In the genomic region with DNA sequence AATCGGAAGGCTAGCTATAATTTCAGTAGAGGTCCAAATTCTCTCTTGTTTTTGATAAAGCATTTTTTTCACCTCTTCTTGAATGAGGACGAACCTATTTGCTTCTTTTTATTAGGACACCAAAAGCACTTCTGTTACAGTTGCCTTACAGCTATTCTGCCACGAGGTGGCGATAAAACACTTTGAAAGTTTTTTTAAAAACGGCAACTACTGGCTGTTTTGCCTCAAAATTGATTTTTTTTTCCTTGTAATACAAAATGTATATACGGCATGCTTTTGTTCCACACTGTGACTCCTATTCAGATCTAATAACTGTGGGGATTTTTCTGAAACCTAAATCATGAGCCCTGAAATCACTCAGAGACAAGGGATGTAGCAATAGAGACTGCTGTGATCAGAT, we compare ENCODE assay signal across 36 mouse cellular contexts. TPM values are rescaled to one million over a fixed set of nuclear protein-coding genes. Genes with fewer than 3 reads are reported as not detected.
DNase-seq lines count a peak whose midpoint lies in the region; ATAC-seq and TF ChIP-seq lines count a peak whose summit lies in the region.
"Not testable (repeated sequence)": the region's sequence is repeated elsewhere in the genome, so short reads cannot be mapped to it uniquely, and the experiment has no call there.
"Had no signal": no experiment of that assay in that cellular context is flagged by ENCODE, and none has a peak within 500 bp of the region (broad histone marks: within the 10 kb centered on the region; RNA-seq: fewer than 3 reads in every experiment).

No protein-coding gene starts in this region.

- CTCF ChIA-PET in Patski (lab: Charles Lee) = not testable (repeated sequence)

- WGBS in embryonic facial prominence, embryonic 11.5 days = 28% methylated on average over 6 of the region's 6 CpGs
- 22% methylated on average over 6 of the region's 6 CpGs for WGBS in heart, adult 2 months
- 33% methylated on average over 6 of the region's 6 CpGs for WGBS in limb, embryonic 14.5 days
- 32% methylated on average over 6 of the region's 6 CpGs for WGBS in midbrain, embryonic 11.5 days

- POLR2A ChIA-PET in Patski (lab: Charles Lee) = not testable (repeated sequence)

- ATAC-seq in Patski; embryonic facial prominence, embryonic 11.5 days (replicated peaks; ENCODE audit: insufficient number of reproducible peaks, low FRiP score, low TSS enrichment, low read depth); limb, embryonic 14.5 days (ENCODE audit: low FRiP score, low read depth); midbrain, embryonic 11.5 days (ENCODE audit: low FRiP score): not testable (repeated sequence)

- not testable (repeated sequence) for H3K79me2 ChIP-seq in heart, adult 2 months (replicated peaks; ENCODE audit: control insufficient read depth, insufficient read depth, low read length)

- not testable (repeated sequence) for TF ChIP-seq POLR2A in heart, adult 2 months (IDR thresholded peaks at IDR 0.05; ENCODE audit: insufficient read depth, low read depth, low read length); limb, embryonic 14.5 days (IDR thresholded peaks at IDR 0.05; ENCODE audit: borderline replicate concordance, extremely low read depth, insufficient read depth, insufficient read length)

- not testable (repeated sequence) for H3K36me3 ChIP-seq in embryonic facial prominence, embryonic 11.5 days (replicated peaks; ENCODE audit: control insufficient read depth, insufficient read depth, low read depth, low read length); heart, adult 2 months (ENCODE audit: control insufficient read depth, insufficient read depth, low read length); limb, embryonic 14.5 days (ENCODE audit: control insufficient read depth, insufficient read depth, low read length); midbrain, embryonic 11.5 days (ENCODE audit: control insufficient read depth, insufficient read depth, low read length)

- not testable (repeated sequence) for TF ChIP-seq EP300 in heart, adult 2 months (IDR thresholded peaks at IDR 0.05; ENCODE audit: insufficient read depth, low read depth, low read length)

- in situ Hi-C loops in Patski (cut with MboI; ENCODE audit: low pct_unique_long_range_greater_than_20kb) = not testable (repeated sequence)

- not testable (repeated sequence) for H3K27ac ChIP-seq in embryonic facial prominence, embryonic 11.5 days (replicated peaks; ENCODE audit: low read depth, low read length); heart, adult 2 months; limb, embryonic 14.5 days (replicated peaks; ENCODE audit: low read depth, low read length); midbrain, embryonic 11.5 days (ENCODE audit: low read depth, low read length)

- not testable (repeated sequence) for H3K4me1 ChIP-seq in embryonic facial prominence, embryonic 11.5 days (ENCODE audit: control insufficient read depth, insufficient read depth, low read length); heart, adult 2 months (ENCODE audit: control insufficient read depth, insufficient read depth, low read length); limb, embryonic 14.5 days (ENCODE audit: control insufficient read depth, insufficient read depth, low read length); midbrain, embryonic 11.5 days (ENCODE audit: control insufficient read depth, insufficient read depth, low read length)

- intact Hi-C loops in heart, adult 2 months (cut with DNase I) = not testable (repeated sequence)

- not testable (repeated sequence) for H3K27me3 ChIP-seq in Patski; embryonic facial prominence, embryonic 11.5 days (ENCODE audit: control insufficient read depth, insufficient read depth, low read length); heart, adult 2 months (ENCODE audit: control insufficient read depth, insufficient read depth, low read length); limb, embryonic 14.5 days (ENCODE audit: control insufficient read depth, insufficient read depth, low read length); midbrain, embryonic 11.5 days (ENCODE audit: control insufficient read depth, insufficient read depth, low read length)

- peak; percentile 9 for DNase-seq in 416B (ENCODE audit: low read depth)
- not testable (repeated sequence) for DNase-seq in Patski (ENCODE audit: low read depth, low spot score); heart, adult 2 months
- DNase-seq in embryonic facial prominence, embryonic 11.5 days (ENCODE audit: low spot score) = peak; percentile 25
- peak; percentile 4 for DNase-seq in kidney, postnatal 10 days
- DNase-seq in limb, embryonic 14.5 days (ENCODE audit: low spot score) = peak; percentile 17
- DNase-seq in midbrain, embryonic 11.5 days (ENCODE audit: low spot score, missing footprints) = peak; percentile 77
- peak; percentile 3 for DNase-seq in retina, postnatal 1 day

- H3K4me2 ChIP-seq in embryonic facial prominence, embryonic 11.5 days (ENCODE audit: low read depth, low read length); limb, embryonic 14.5 days (replicated peaks; ENCODE audit: low read depth, low read length, severe bottlenecking); midbrain, embryonic 11.5 days: not testable (repeated sequence)

- not testable (repeated sequence) for H3K4me3 ChIP-seq in embryonic facial prominence, embryonic 11.5 days (ENCODE audit: low read depth, low read length); heart, adult 2 months; limb, embryonic 14.5 days (replicated peaks; ENCODE audit: low read length); midbrain, embryonic 11.5 days (ENCODE audit: low read depth, low read length)

- not testable (repeated sequence) for H3K9ac ChIP-seq in embryonic facial prominence, embryonic 11.5 days (replicated peaks; ENCODE audit: low read length); heart, adult 2 months (ENCODE audit: low read depth, low read length); limb, embryonic 14.5 days (ENCODE audit: low read depth, low read length, severe bottlenecking); midbrain, embryonic 11.5 days (ENCODE audit: low read length)

- not testable (repeated sequence) for H3K9me3 ChIP-seq in embryonic facial prominence, embryonic 11.5 days (replicated peaks; ENCODE audit: control insufficient read depth, low read length); limb, embryonic 14.5 days (ENCODE audit: control insufficient read depth, low read length); midbrain, embryonic 11.5 days (ENCODE audit: control insufficient read depth, low read length)

- peak; percentile 25 for TF ChIP-seq CTCF in Patski (IDR thresholded peaks at IDR 0.05)
- TF ChIP-seq CTCF in heart, adult 2 months (IDR thresholded peaks at IDR 0.05) = peak; percentile 47

RNA-seq across cellular contexts. Expression of a gene that starts 11.2 kb away (rescaled TPM):
- polyA plus RNA-seq in Patski (2021) = not detected
- not detected in 2 replicates for polyA plus RNA-seq in embryonic facial prominence, embryonic 11.5 days (2014; fragmentation: Nextera tagmentation; extraction: Ambion mirVana)
- total RNA-seq in heart, adult 2 months (2021) = not detected
- not detected in 2 replicates for polyA plus RNA-seq in heart, adult 2 months (2012; rRNA removed)
- polyA plus RNA-seq in limb, embryonic 14.5 days (2012; rRNA removed) = not detected in 2 replicates
- polyA plus RNA-seq in limb, embryonic 14.5 days (2014; fragmentation: Nextera tagmentation; extraction: Ambion mirVana) = not detected in 2 replicates
- not detected in 2 replicates for polyA plus RNA-seq in midbrain, embryonic 11.5 days (2014; fragmentation: Nextera tagmentation; extraction: Ambion mirVana)
- total RNA-seq: adrenal gland, postnatal 25 days; gastrocnemius, adult 18-20 months; gastrocnemius, postnatal 4 days; heart, adult 8-10 months; heart, postnatal 10 days; hematopoietic stem cell, adult 5-6 weeks; layer of hippocampus, postnatal 10 days; left cerebral cortex, adult 18-20 months; left cerebral cortex, postnatal 36 days; megakaryocyte progenitor cell, adult 5-6 weeks had no signal
- polyA plus RNA-seq: CD4-positive, CD25-positive, alpha-beta regulatory T cell, adult 4 months; cortical plate, adult 2 months; embryonic facial prominence, embryonic 10.5 days; forebrain, embryonic 13.5 days; frontal cortex, adult 2 months; heart, embryonic 13.5 days; hindbrain, embryonic 15.5 days; intestine, embryonic 14.5 days; kidney, adult 2 months; kidney, embryonic 16.5 days; large intestine, adult 2 months; limb, embryonic 13.5 days; liver, embryonic 13.5 days; lung, adult 2 months; midbrain, embryonic 10.5 days; neural tube, embryonic 14.5 days; spleen, adult 2 months; thymus, adult 2 months had no signal

RNA-seq across cellular contexts. Expression of a gene that starts 26.8 kb away (rescaled TPM):
- polyA plus RNA-seq in Patski (2021) = not detected
- polyA plus RNA-seq in embryonic facial prominence, embryonic 11.5 days (2014; fragmentation: Nextera tagmentation; extraction: Ambion mirVana) = not detected in 2 replicates
- total RNA-seq in heart, adult 2 months (2021) = not detected
- polyA plus RNA-seq in heart, adult 2 months (2012; rRNA removed) = not detected in 2 replicates
- not detected in 2 replicates for polyA plus RNA-seq in limb, embryonic 14.5 days (2012; rRNA removed)
- not detected in 2 replicates for polyA plus RNA-seq in limb, embryonic 14.5 days (2014; fragmentation: Nextera tagmentation; extraction: Ambion mirVana)
- polyA plus RNA-seq in midbrain, embryonic 11.5 days (2014; fragmentation: Nextera tagmentation; extraction: Ambion mirVana) = not detected in 2 replicates
- total RNA-seq: adrenal gland, postnatal 25 days; gastrocnemius, adult 18-20 months; gastrocnemius, postnatal 4 days; heart, postnatal 10 days; hematopoietic stem cell, adult 5-6 weeks; layer of hippocampus, postnatal 10 days; left cerebral cortex, adult 18-20 months; left cerebral cortex, postnatal 36 days; megakaryocyte progenitor cell, adult 5-6 weeks had no signal
- polyA plus RNA-seq: CD4-positive, CD25-positive, alpha-beta regulatory T cell, adult 4 months; cortical plate, adult 2 months; embryonic facial prominence, embryonic 10.5 days; forebrain, embryonic 13.5 days; frontal cortex, adult 2 months; hindbrain, embryonic 15.5 days; intestine, embryonic 14.5 days; kidney, adult 2 months; kidney, embryonic 16.5 days; large intestine, adult 2 months; limb, embryonic 13.5 days; liver, embryonic 13.5 days; lung, adult 2 months; midbrain, embryonic 10.5 days; neural tube, embryonic 14.5 days; spleen, adult 2 months; thymus, adult 2 months had no signal
